Mouse (Mus musculus): ENCODE results near the gene C1qa. TPM values are rescaled to one million over a fixed set of nuclear protein-coding genes. Genes with fewer than 3 reads are reported as not detected.

The C1qa gene
- total and polyA plus RNA-seq, 3 experiments = 0.12 TPM; not detected in 2

GRCm38 (mm10) chr4:136907809-136908208 is 9.2 kb upstream of the C1qa start:
- Histone ChIP-seq H3K79me2 (ENCODE audit: control insufficient read depth, insufficient read depth, low read length, poor library complexity) (no peaks in the 10 kb centered on the region), H3K27me3 (ENCODE audit: control insufficient read depth in 1 of 2, insufficient read depth in 2 of 2, low read length in 2 of 2) (no peaks in the 10 kb centered on the region), H3K36me3 (ENCODE audit: control insufficient read depth in 1 of 2, insufficient read depth in 2 of 2, low read length in 2 of 2) (no peaks in the 10 kb centered on the region)

DNA sequence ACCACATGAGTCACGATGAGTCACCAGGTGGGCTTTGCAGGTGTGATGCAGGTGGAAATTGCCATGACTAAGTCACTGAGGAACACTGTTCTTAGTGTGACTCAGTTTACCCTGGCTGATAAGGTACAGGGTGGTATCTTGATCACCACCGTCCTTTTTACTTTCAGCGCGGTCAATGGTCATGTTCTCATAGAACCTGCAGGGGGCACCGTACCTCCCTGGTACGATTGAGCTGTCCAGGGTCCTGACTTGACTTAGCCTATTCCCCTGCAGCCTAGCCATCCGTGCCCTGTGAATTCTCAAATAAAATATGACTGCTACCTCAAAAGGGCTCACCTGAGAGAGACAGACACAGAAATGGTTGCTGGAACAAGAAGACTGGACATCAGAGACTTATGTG is 8.4 kb upstream of the C1qa start:
- Histone ChIP-seq H3K4me1 (ENCODE audit: control insufficient read depth in 1 of 2, insufficient read depth in 2 of 2, low read length in 2 of 2) (no peaks in the 10 kb centered on the region), H3K9me3 (replicated peaks; ENCODE audit: insufficient read depth, low read length) (no peaks in the 10 kb centered on the region), H3K79me2 (ENCODE audit: control insufficient read depth, insufficient read depth, low read length, poor library complexity) (no peaks in the 10 kb centered on the region), H3K27ac (ENCODE audit: control insufficient read depth, low read depth, low read length) (no peak overlapping the region), H3K9ac (ENCODE audit: control insufficient read depth, low read depth, low read length, poor library complexity, severe bottlenecking) (no peak overlapping the region), H3K36me3 (ENCODE audit: control insufficient read depth in 1 of 2, insufficient read depth in 2 of 2, low read length in 2 of 2) (no peaks in the 10 kb centered on the region), H3K27me3 (ENCODE audit: control insufficient read depth in 1 of 2, insufficient read depth in 2 of 2, low read length in 2 of 2) (no peaks in the 10 kb centered on the region), H3K4me3 (ENCODE audit: control insufficient read depth in 1 of 2, insufficient read depth in 1 of 2, low read depth in 2 of 2, low read length in 2 of 2) (no peak overlapping the region)
- peak; percentile 72 for DNase-seq (ENCODE audit: low read depth, low spot score)
- peak; percentile 23 for TF ChIP-seq RAD21 (IDR thresholded peaks at IDR 0.05; ENCODE audit: low read depth, low read length)
- peak; percentile 65 for TF ChIP-seq SIN3A (IDR thresholded peaks at IDR 0.05; ENCODE audit: low read length)
- TF ChIP-seq ZC3H11A (IDR thresholded peaks at IDR 0.05; ENCODE audit: low read depth, low read length) = peak; percentile 10; the same call in 1 of the 2 replicates
- TF ChIP-seq SMC3 (IDR thresholded peaks at IDR 0.05; ENCODE audit: low read depth, low read length) = peak; percentile 68
- TF ChIP-seq NELFE (IDR thresholded peaks at IDR 0.05; ENCODE audit: low read depth, low read length) = 0 out of 2 replicates have a peak, but pooled peaks have one; percentile 14
- no peak for TF ChIP-seq USF1 (IDR thresholded peaks at IDR 0.05; ENCODE audit: low read depth, low read length)
- 0 out of 2 replicates have a peak, but pooled peaks have one; percentile 35 for TF ChIP-seq MXI1 (IDR thresholded peaks at IDR 0.05; ENCODE audit: low read depth, low read length)
- no peak for TF ChIP-seq GABPA (IDR thresholded peaks at IDR 0.05; ENCODE audit: low read depth, low read length)
- peak; percentile 65 to 74 (median 67) for TF ChIP-seq CTCF (IDR thresholded peaks at IDR 0.05 in 2 of 3, conservative IDR thresholded peaks at IDR 0.05 in 1 of 3; ENCODE audit: control insufficient read depth in 1 of 3, insufficient read depth in 1 of 3, low read depth in 2 of 3, low read length in 3 of 3, poor library complexity in 1 of 3, severe bottlenecking in 1 of 3)

More at GRCm38 (mm10) chr4:136907809-136908208, 9.2 kb upstream of the C1qa start:
- Histone ChIP-seq H3K4me3 (ENCODE audit: control insufficient read depth in 1 of 2, insufficient read depth in 1 of 2, low read depth in 2 of 2, low read length in 2 of 2) (no peak overlapping the region), H3K27ac (ENCODE audit: control insufficient read depth, low read depth, low read length) (no peak overlapping the region), H3K9ac (ENCODE audit: control insufficient read depth, low read depth, low read length, poor library complexity, severe bottlenecking) (no peak overlapping the region), H3K4me1 (ENCODE audit: control insufficient read depth in 1 of 2, insufficient read depth in 2 of 2, low read length in 2 of 2) (no peaks in the 10 kb centered on the region), H3K9me3 (replicated peaks; ENCODE audit: insufficient read depth, low read length) (no peaks in the 10 kb centered on the region)
- TF ChIP-seq E2F4 (IDR thresholded peaks at IDR 0.05; ENCODE audit: borderline replicate concordance, low read depth, low read length) (no peak), KAT2A (conservative IDR thresholded peaks at IDR 0.05; ENCODE audit: low read depth, low read length) (no peak), NELFE (IDR thresholded peaks at IDR 0.05; ENCODE audit: low read depth, low read length) (no peak), SIN3A (IDR thresholded peaks at IDR 0.05; ENCODE audit: low read length) (no peak), MAX (IDR thresholded peaks at IDR 0.05; ENCODE audit: low read length) (no peak), MAZ (IDR thresholded peaks at IDR 0.05; ENCODE audit: low read depth, low read length) (no peak), HCFC1 (IDR thresholded peaks at IDR 0.05; ENCODE audit: low read depth, low read length) (no peak), USF2 (IDR thresholded peaks at IDR 0.05; ENCODE audit: borderline replicate concordance in 1 of 2, insufficient read depth in 1 of 2, low read depth in 1 of 2, low read length in 2 of 2) (no peak), POLR2AphosphoS5 (IDR thresholded peaks at IDR 0.05; ENCODE audit: borderline replicate concordance, low read depth, low read length) (no peak), TBP (IDR thresholded peaks at IDR 0.05; ENCODE audit: low read depth, low read length) (no peak), ZKSCAN1 (IDR thresholded peaks at IDR 0.05; ENCODE audit: low read depth, low read length) (no peak)
- DNase-seq (ENCODE audit: low read depth, low spot score) = no peak

Measured in MEL (cell line).